Mouse (Mus musculus) kidney, adult 18-20 months (tissue): Measurements from ENCODE around the gene Sox15.
A peak's percentile ranks its signal among the peaks of the same experiment; 100 is the strongest.

ENCODE experiments used
- DNase-seq: peaks from one replicate; pipeline ENCODE4 v3.0.0; 2021

The Sox15 gene

GRCm38 (mm10) chr11:69635471-69635870, 19.6 kb upstream of the Sox15 start:
- no peak for DNase-seq

GRCm38 (mm10) chr11:69645860-69646259, 9.3 kb upstream of the Sox15 start:
- no peak for DNase-seq

- no peak for DNase-seq
These were observed 1.7 kb upstream of the Sox15 start for GRCm38 (mm10) chr11:69653399-69653798.

- DNase-seq, result no peak
These were observed 354 bp upstream of the Sox15 start for GRCm38 (mm10) chr11:69654760-69655159.

GRCm38 (mm10) chr11:69656065-69656455, 946 bp downstream of the Sox15 start:
- no peak for DNase-seq

GRCm38 (mm10) chr11:69656617-69657461, 1.7 kb downstream of the Sox15 start:
- peak; percentile 52 for DNase-seq

- no peak for DNase-seq
These were observed 2.4 kb downstream of the Sox15 start for GRCm38 (mm10) chr11:69657462-69657881.

GRCm38 (mm10) chr11:69661221-69661881, 6.2 kb downstream of the Sox15 start:
- DNase-seq, result no peak

GRCm38 (mm10) chr11:69662213-69662966, 7.3 kb downstream of the Sox15 start, which contains the start of gene Mpdu1:
TSS of gene Mpdu1 (minus strand) at chr11:69662642.
- DNase-seq, result peak; percentile 93

GRCm38 (mm10) chr11:69662967-69663671, 8.0 kb downstream of the Sox15 start:
- DNase-seq, result no peak

- DNase-seq, result no peak
These were observed 8.7 kb downstream of the Sox15 start for GRCm38 (mm10) chr11:69663795-69664194.

GRCm38 (mm10) chr11:69664841-69665240, 9.7 kb downstream of the Sox15 start:
- DNase-seq, result no peak

GRCm38 (mm10) chr11:69665457-69665960, 10.4 kb downstream of the Sox15 start:
- DNase-seq, result no peak

- no peak for DNase-seq
These were observed 11.0 kb downstream of the Sox15 start, which contains the start of gene Cd68 for GRCm38 (mm10) chr11:69665961-69666664. TSS of gene Cd68 (minus strand) at chr11:69666153.

- DNase-seq, result no peak
These were observed 11.5 kb downstream of the Sox15 start for GRCm38 (mm10) chr11:69666665-69667005.

- peak; percentile 93 for DNase-seq
These were observed 15.9 kb downstream of the Sox15 start for GRCm38 (mm10) chr11:69670786-69671725.

- DNase-seq, result no peak
These were observed 16.6 kb downstream of the Sox15 start for GRCm38 (mm10) chr11:69671726-69672124.

- peak; percentile 100 for DNase-seq
These were observed 17.1 kb downstream of the Sox15 start, which contains the start of gene Eif4a1 for GRCm38 (mm10) chr11:69672211-69672706. TSS of gene Eif4a1 (minus strand) at chr11:69672423.

GRCm38 (mm10) chr11:69679144-69679543, 24.0 kb downstream of the Sox15 start:
- DNase-seq, result no peak

- no peak for DNase-seq
These were observed 25.2 kb downstream of the Sox15 start for GRCm38 (mm10) chr11:69680136-69680855.
